Mouse (Mus musculus): Measurements from ENCODE around the gene Cacna1s. TPM values are rescaled to one million over a fixed set of nuclear protein-coding genes. Genes with fewer than 3 reads are reported as not detected.
A peak's percentile ranks its signal among the peaks of the same experiment; 100 is the strongest.

Gene Cacna1s
- total and polyA plus RNA-seq, 2 experiments from 2014 or later: 1.1 TPM

DNA sequence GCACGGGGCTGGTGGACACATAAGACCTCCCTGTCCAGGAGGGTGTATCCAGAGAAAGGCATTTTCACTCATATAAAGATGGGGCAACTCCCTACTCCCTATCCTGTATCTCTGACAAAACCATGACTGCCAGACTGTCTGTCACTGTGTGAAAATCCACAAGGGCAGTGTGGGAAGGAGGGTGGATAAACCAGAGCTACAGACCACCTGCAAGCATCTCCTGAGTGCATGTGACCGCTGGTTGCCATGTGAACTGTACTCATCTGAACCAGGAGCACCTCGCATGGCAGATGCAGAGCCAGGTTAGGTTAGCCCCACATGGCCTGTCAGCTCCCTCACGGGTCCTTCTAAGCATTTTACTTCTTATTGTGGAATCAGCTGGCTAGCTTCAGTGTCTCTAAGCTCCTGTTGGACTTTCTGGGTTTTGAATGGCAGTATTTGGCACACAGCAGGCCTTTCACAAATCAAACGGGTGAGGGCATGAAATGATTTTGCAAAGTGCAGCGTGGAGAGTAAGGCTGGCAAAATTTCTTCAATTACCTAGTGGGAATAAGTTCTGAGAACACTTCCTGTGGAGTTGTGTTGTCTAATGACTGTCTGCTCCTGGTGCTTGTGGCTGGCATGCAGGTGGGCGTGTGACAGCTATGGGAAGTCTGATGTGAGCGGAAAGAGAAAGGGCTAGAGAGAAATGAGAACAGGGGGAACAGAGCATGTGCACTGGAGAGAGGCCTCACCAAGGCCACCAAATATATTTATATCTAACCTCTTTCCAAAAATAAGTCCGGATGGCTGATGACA is 37.0 kb downstream of the Cacna1s start:
- peak overlapping the region; percentile 40; the same call in 1 of the 2 replicates for H3K27ac ChIP-seq (ENCODE audit: low read depth, low read length)
- ATAC-seq: peak; percentile 81

DNA sequence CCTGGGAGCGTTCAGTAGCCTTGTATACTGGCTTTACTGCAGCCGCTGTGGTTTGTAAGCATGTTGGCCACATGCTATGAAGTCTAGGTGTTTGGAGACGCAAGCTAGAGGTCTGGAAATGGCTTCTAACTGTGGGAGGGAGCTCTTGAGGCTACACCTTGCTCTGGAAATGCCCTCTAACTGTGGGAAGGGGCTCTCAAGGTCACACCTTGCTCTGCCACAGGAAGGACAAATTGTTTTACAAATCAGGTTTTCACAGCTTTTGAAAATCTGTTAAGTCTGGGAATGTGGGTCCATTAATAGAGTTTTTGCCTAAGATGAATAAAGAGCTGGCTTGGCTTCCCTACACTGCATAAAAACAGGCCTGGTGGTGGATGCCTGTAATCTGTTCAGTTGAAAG is 41.2 kb downstream of the Cacna1s start:
- H3K4me3 ChIP-seq (ENCODE audit: low read depth, low read length): no peak overlapping the region
- ATAC-seq (no peak), DNase-seq (no peak)
- H3K4me2 ChIP-seq (ENCODE audit: low read depth): no peak overlapping the region
- no peaks in the 10 kb centered on the region for H3K36me3 ChIP-seq (ENCODE audit: insufficient read depth)
- H3K27ac ChIP-seq (ENCODE audit: low read depth, low read length): no peak overlapping the region
- H3K9me3 ChIP-seq (ENCODE audit: low read length): no peaks in the 10 kb centered on the region
- H3K27me3 ChIP-seq (ENCODE audit: insufficient read depth, low read length): no peaks in the 10 kb centered on the region
- H3K9ac ChIP-seq: no peak overlapping the region
- WGBS: 84% methylated on average over 3 of the region's 3 CpGs
- no peaks in the 10 kb centered on the region for H3K4me1 ChIP-seq (ENCODE audit: insufficient read depth)
- no peak for TF ChIP-seq CTCF (IDR thresholded peaks at IDR 0.05; ENCODE audit: low read depth)

More for the DNA sequence above, 37.0 kb downstream of the Cacna1s start:
- Histone ChIP-seq H3K4me3 (ENCODE audit: low read depth, low read length) (no peak overlapping the region), H3K9me3 (ENCODE audit: low read length) (no peaks in the 10 kb centered on the region), H3K4me1 (ENCODE audit: insufficient read depth) (no peaks in the 10 kb centered on the region), H3K27me3 (ENCODE audit: insufficient read depth, low read length) (no peaks in the 10 kb centered on the region), H3K9ac (no peak overlapping the region), H3K4me2 (ENCODE audit: low read depth) (no peak overlapping the region), H3K36me3 (ENCODE audit: insufficient read depth) (no peaks in the 10 kb centered on the region)
- no peak for TF ChIP-seq CTCF (IDR thresholded peaks at IDR 0.05; ENCODE audit: low read depth)
- peak; percentile 11 for DNase-seq
- 57% methylated on average over 9 of the region's 9 CpGs for WGBS

DNA sequence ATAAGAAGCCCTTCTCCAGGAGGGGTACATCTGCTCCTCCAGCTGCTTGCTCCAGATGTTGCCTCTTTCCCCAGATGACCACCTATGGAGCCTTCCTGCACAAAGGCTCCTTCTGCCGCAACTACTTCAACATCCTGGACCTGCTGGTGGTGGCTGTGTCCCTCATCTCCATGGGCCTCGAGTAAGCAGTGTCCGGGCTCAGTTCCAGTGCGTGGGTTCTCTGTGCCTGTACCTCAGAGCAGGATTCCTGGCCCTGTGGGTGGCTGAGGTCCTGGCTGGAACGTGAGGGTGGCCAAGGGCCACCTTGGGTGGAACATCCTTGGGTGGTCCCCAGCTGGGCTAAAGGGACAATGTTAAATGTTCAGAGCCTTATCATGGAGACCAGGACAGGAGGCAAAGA is 42.3 kb downstream of the Cacna1s start:
- no peak overlapping the region for H3K4me2 ChIP-seq (ENCODE audit: low read depth)
- H3K27ac ChIP-seq (ENCODE audit: low read depth, low read length): no peak overlapping the region
- H3K4me1 ChIP-seq (ENCODE audit: insufficient read depth): no peaks in the 10 kb centered on the region
- H3K9ac ChIP-seq: no peak overlapping the region
- DNase-seq (no peak), ATAC-seq (no peak)
- no peak for TF ChIP-seq CTCF (IDR thresholded peaks at IDR 0.05; ENCODE audit: low read depth)
- H3K27me3 ChIP-seq (ENCODE audit: insufficient read depth, low read length): no peaks in the 10 kb centered on the region
- H3K4me3 ChIP-seq (ENCODE audit: low read depth, low read length): no peak overlapping the region
- 83% methylated on average over 5 of the region's 5 CpGs for WGBS
- no peaks in the 10 kb centered on the region for H3K9me3 ChIP-seq (ENCODE audit: low read length)
- H3K36me3 ChIP-seq (ENCODE audit: insufficient read depth): no peaks in the 10 kb centered on the region

DNA sequence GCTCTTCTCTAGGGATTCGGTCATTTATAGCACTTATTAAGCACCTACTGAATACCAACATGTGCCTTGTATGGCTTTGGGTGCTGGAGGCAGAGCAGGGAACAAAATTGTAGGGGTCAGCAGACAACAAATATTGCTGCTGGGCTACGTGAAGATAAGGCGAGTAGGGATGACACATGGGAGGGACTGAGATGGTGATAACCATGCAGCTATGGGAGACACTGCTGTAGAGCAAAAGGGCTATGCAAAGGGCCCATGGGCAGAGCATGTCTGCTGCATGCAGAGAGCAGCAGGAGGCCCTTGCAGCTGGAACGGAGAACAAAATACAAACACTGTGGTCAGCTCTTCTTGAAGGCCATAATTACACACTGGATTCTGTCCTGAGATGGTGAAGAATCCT is 49.5 kb downstream of the Cacna1s start:
- WGBS: 67% methylated on average over 4 of the region's 4 CpGs
- no peak for TF ChIP-seq CTCF (IDR thresholded peaks at IDR 0.05; ENCODE audit: low read depth)

DNA sequence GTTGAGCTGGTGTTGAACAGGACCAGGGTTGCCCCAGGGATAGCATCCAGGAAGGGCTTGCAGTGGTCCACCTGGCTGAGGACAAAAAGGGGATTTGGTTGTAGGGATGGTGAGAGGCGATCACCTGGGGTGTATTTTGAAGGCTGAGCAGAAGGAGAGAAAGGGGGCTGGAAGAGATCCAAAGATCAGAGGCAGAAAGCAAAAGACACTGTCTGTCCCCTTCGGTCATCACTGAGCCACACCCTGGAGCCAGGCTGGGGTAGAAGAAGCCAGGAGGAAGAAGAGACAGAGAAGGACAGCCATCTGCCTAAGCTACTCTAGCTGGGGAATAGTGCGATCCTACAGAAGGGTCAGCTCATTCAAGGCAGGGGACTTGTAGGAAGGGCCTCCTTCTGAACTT is 50.0 kb downstream of the Cacna1s start:
- no peak overlapping the region for H3K9ac ChIP-seq
- no peak overlapping the region for H3K4me3 ChIP-seq (ENCODE audit: low read depth, low read length)
- WGBS: 41% methylated on average over 3 of the region's 3 CpGs
- ATAC-seq: no peak
- no peaks in the 10 kb centered on the region for H3K27me3 ChIP-seq (ENCODE audit: insufficient read depth, low read length)
- peaks cover 13% of the 10 kb centered on the region for H3K4me1 ChIP-seq (ENCODE audit: insufficient read depth)
- no peaks in the 10 kb centered on the region for H3K9me3 ChIP-seq (ENCODE audit: low read length)
- no peak for DNase-seq
- TF ChIP-seq CTCF (IDR thresholded peaks at IDR 0.05; ENCODE audit: low read depth): no peak
- H3K27ac ChIP-seq (ENCODE audit: low read depth, low read length): no peak overlapping the region
- no peaks in the 10 kb centered on the region for H3K36me3 ChIP-seq (ENCODE audit: insufficient read depth)
- H3K4me2 ChIP-seq (ENCODE audit: low read depth): no peak overlapping the region

More for the DNA sequence above, 49.5 kb downstream of the Cacna1s start:
- no peak overlapping the region for H3K4me2 ChIP-seq (ENCODE audit: low read depth)
- H3K4me3 ChIP-seq (ENCODE audit: low read depth, low read length): no peak overlapping the region
- H3K4me1 ChIP-seq (ENCODE audit: insufficient read depth): peaks cover 13% of the 10 kb centered on the region
- H3K9ac ChIP-seq: no peak overlapping the region
- H3K36me3 ChIP-seq (ENCODE audit: insufficient read depth): no peaks in the 10 kb centered on the region
- H3K27ac ChIP-seq (ENCODE audit: low read depth, low read length): no peak overlapping the region
- no peaks in the 10 kb centered on the region for H3K27me3 ChIP-seq (ENCODE audit: insufficient read depth, low read length)
- DNase-seq (no peak), ATAC-seq (no peak)
- no peaks in the 10 kb centered on the region for H3K9me3 ChIP-seq (ENCODE audit: low read length)

DNA sequence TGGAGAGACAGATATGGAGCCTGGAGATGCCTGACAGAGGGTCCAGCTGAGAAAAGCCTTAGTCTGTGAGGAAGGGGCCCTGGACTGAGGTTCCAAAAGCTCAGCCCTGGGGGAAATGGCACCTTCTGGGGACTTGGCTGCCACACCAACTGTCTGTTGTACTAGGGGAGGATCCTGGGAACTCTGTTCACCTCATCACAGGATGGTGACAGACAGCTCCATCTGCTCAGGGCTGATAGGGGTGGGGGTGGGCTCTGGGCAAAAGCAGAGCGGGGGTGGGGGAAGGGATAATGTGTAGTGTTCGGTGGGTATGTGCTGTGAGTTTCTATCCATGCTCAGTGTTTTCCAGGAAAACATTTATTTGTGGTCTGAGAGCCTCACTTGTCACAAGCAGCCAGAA is 50.4 kb downstream of the Cacna1s start:
- Histone ChIP-seq H3K27ac (ENCODE audit: low read depth, low read length) (peak overlapping the region; percentile 3; the same call in 1 of the 2 replicates), H3K4me3 (ENCODE audit: low read depth, low read length) (no peak overlapping the region), H3K4me2 (ENCODE audit: low read depth) (no peak overlapping the region), H3K27me3 (ENCODE audit: insufficient read depth, low read length) (no peaks in the 10 kb centered on the region), H3K9ac (no peak overlapping the region), H3K4me1 (ENCODE audit: insufficient read depth) (peaks cover 13% of the 10 kb centered on the region), H3K36me3 (ENCODE audit: insufficient read depth) (no peaks in the 10 kb centered on the region), H3K9me3 (ENCODE audit: low read length) (no peaks in the 10 kb centered on the region)
- TF ChIP-seq CTCF (IDR thresholded peaks at IDR 0.05; ENCODE audit: low read depth): no peak
- DNase-seq (peak; percentile 66), ATAC-seq (peak; percentile 92)
- WGBS: 41% methylated on average over 2 of the region's 2 CpGs

DNA sequence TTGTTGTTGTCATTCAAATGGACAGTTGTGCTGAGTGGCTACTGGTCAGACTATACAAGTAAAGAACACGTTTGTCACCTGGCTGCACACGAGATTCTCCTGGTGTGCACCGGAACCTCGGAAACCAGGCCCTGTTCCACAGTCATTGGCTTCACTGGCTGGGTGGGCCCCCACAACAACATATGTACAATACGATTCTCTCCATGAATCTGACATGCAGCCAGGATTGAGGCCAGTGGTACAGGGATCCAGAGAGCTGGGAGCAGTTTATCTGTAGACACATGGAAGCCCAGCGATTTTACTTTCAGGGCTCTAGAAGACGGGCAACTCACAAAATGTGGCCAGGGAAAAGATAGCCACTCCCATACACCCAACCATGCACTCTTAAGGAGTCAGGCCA is 51.1 kb downstream of the Cacna1s start:
- H3K9me3 ChIP-seq (ENCODE audit: low read length): no peaks in the 10 kb centered on the region
- H3K27ac ChIP-seq (ENCODE audit: low read depth, low read length): peak overlapping the region; percentile 3; the same call in 1 of the 2 replicates
- ATAC-seq: no peak
- no peak overlapping the region for H3K4me2 ChIP-seq (ENCODE audit: low read depth)
- no peak for TF ChIP-seq CTCF (IDR thresholded peaks at IDR 0.05; ENCODE audit: low read depth)
- H3K36me3 ChIP-seq (ENCODE audit: insufficient read depth): no peaks in the 10 kb centered on the region
- WGBS: 60% methylated on average over 7 of the region's 7 CpGs
- peaks cover 13% of the 10 kb centered on the region for H3K4me1 ChIP-seq (ENCODE audit: insufficient read depth)
- H3K4me3 ChIP-seq (ENCODE audit: low read depth, low read length): no peak overlapping the region
- no peak overlapping the region for H3K9ac ChIP-seq
- peak; percentile 15 for DNase-seq
- H3K27me3 ChIP-seq (ENCODE audit: insufficient read depth, low read length): no peaks in the 10 kb centered on the region
